Mouse (Mus musculus) liver, embryonic 15.5 days (tissue): ENCODE measurements at regions not wholly inside any gene's neighbourhood (a gene's known extent, or its start where the extent isn't known, plus 50 kb on each side); places are given as distances from the start of the nearest gene placed in this dataset.
"Not testable (repeated sequence)": the region's sequence is repeated elsewhere in the genome, so short reads cannot be mapped to it uniquely, and the experiment has no call there.

Experiments
- ATAC-seq: fragments of 200-750 bp; cut with Nextera tagmentation; 2 replicates; pipeline ENCODE4 v1.8.0; 2017; ENCODE audit warnings: moderate number of reproducible peaks, mild to moderate bottlenecking, moderate library complexity; ENCODE audit not compliant: insufficient read depth
- H3K27ac ChIP-seq: fragments of 300-500 bp; sonication (generic); replicated peaks from 2 replicates; pipeline ENCODE4 v1.5.1; 2015; ENCODE audit warnings: mild to moderate bottlenecking, inconsistent platforms
- H3K27me3 ChIP-seq: fragments of 300-500 bp; sonication (generic); 2 replicates; pipeline ENCODE4 v1.6.1; 2015; ENCODE audit warnings: mild to moderate bottlenecking, inconsistent platforms
- H3K36me3 ChIP-seq: fragments of 300-500 bp; sonication (generic); replicated peaks from 2 replicates; pipeline ENCODE4 v1.6.1; 2015; ENCODE audit warnings: moderate library complexity, mild to moderate bottlenecking, inconsistent platforms
- H3K4me1 ChIP-seq: fragments of 300-500 bp; sonication (generic); replicated peaks from 2 replicates; pipeline ENCODE4 v1.6.1; 2015; ENCODE audit warnings: inconsistent platforms
- H3K4me2 ChIP-seq: fragments of 300-500 bp; sonication (generic); 2 replicates; pipeline ENCODE4 v1.6.1; 2015; ENCODE audit warnings: moderate library complexity, mild to moderate bottlenecking, inconsistent platforms
- H3K4me3 ChIP-seq: fragments of 300-500 bp; sonication (generic); replicated peaks from 2 replicates; pipeline ENCODE4 v1.5.1; 2015; ENCODE audit warnings: mild to moderate bottlenecking, inconsistent platforms
- H3K9ac ChIP-seq: fragments of 300-500 bp; sonication (generic); 2 replicates; pipeline ENCODE4 v1.6.1; 2015; ENCODE audit warnings: moderate library complexity, mild to moderate bottlenecking, inconsistent platforms
- H3K9me3 ChIP-seq: fragments of 300-500 bp; sonication (generic); replicated peaks from 2 replicates; pipeline ENCODE4 v1.6.1; 2016; ENCODE audit warnings: inconsistent platforms
- WGBS: fragments of 180-500 bp; shearing (Covaris S2); methylation state at CpG from one replicate; pipeline ENCODE4 v1.1.7; 2015; ENCODE audit warnings: mixed read lengths; ENCODE audit not compliant: insufficient replicate concordance; 5-methylcytosine and 5-hydroxymethylcytosine counted together

DNA sequence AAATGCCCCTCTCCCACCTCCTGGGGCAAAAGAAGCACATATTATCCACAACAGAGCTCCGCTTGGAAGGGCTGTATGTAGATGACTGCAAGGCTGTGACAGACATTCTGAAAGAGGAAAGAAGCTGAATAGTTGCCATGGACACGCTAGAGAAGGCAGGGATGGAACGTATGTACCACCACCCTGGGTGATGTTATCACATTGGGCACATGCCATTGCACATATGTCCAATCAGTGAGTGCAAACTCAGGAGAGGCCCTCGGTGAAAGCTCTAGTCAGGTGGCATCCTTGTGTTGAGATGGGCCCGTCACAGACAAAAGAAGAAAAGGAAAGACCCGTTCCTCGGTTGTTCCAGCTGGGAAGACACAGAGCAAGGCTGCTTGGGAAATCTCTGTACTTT lies 99.8 kb downstream of the Sox2 start:
- Histone ChIP-seq H3K4me3 (no peak overlapping the region), H3K4me2 (no peak overlapping the region), H3K9ac (no peak overlapping the region), H3K4me1 (0 out of 2 replicates have a peak, but pooled peaks cover 2% of the 10 kb centered on the region), H3K9me3 (no peaks in the 10 kb centered on the region), H3K27me3 (no peaks in the 10 kb centered on the region), H3K36me3 (no peaks in the 10 kb centered on the region), H3K27ac (no peak overlapping the region)
- ATAC-seq: no peak
- 68% methylated on average over 7 of the region's 7 CpGs for WGBS

DNA sequence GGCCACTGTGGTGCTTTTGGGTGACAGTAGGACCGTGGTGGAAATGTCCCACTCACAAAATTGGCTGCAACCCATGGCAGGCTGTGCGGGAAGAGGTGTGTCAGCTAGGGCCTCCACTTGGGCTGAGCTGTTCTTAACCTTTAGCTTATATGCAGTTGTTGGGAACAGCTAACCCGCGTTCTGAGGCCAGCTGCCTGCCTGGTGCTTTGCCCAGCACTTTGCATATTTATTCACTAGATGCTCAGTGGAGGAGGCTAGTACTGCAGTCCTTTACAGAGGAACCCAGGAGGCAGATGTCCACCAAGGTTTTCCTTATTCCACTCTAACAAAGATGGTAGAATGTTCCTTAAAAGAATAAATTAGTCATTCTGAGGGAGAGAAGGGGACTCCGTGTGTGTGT lies 101.3 kb downstream of the Sox2 start:
- H3K9me3 ChIP-seq: no peaks in the 10 kb centered on the region
- no peak overlapping the region for H3K4me3 ChIP-seq
- 0 out of 2 replicates have a peak, but pooled peaks cover 2% of the 10 kb centered on the region for H3K4me1 ChIP-seq
- H3K4me2 ChIP-seq: no peak overlapping the region
- no peak overlapping the region for H3K9ac ChIP-seq
- ATAC-seq: no peak
- no peaks in the 10 kb centered on the region for H3K27me3 ChIP-seq
- H3K36me3 ChIP-seq: no peaks in the 10 kb centered on the region
- 68% methylated on average over 5 of the region's 5 CpGs for WGBS
- H3K27ac ChIP-seq: no peak overlapping the region

- H3K4me2 ChIP-seq: no peak overlapping the region
- no peak overlapping the region for H3K4me3 ChIP-seq
- no peaks in the 10 kb centered on the region for H3K9me3 ChIP-seq
- ATAC-seq: no peak
- no peak overlapping the region for H3K27ac ChIP-seq
- H3K9ac ChIP-seq: no peak overlapping the region
- H3K36me3 ChIP-seq: no peaks in the 10 kb centered on the region
- no peaks in the 10 kb centered on the region for H3K27me3 ChIP-seq
- WGBS: 28% methylated on average over 8 of the region's 8 CpGs
- no peaks in the 10 kb centered on the region for H3K4me1 ChIP-seq
These were observed 103.4 kb downstream of the Sox2 start for GRCm38 (mm10) chr3:34753557-34753956.

GRCm38 (mm10) chr3:34754781-34755180 lies 104.6 kb downstream of the Sox2 start:
- Histone ChIP-seq H3K27ac (no peak overlapping the region), H3K36me3 (no peaks in the 10 kb centered on the region), H3K9me3 (no peaks in the 10 kb centered on the region), H3K4me2 (no peak overlapping the region), H3K27me3 (no peaks in the 10 kb centered on the region), H3K9ac (no peak overlapping the region), H3K4me1 (no peaks in the 10 kb centered on the region), H3K4me3 (no peak overlapping the region)
- 63% methylated on average over 6 of the region's 6 CpGs for WGBS
- no peak for ATAC-seq

DNA sequence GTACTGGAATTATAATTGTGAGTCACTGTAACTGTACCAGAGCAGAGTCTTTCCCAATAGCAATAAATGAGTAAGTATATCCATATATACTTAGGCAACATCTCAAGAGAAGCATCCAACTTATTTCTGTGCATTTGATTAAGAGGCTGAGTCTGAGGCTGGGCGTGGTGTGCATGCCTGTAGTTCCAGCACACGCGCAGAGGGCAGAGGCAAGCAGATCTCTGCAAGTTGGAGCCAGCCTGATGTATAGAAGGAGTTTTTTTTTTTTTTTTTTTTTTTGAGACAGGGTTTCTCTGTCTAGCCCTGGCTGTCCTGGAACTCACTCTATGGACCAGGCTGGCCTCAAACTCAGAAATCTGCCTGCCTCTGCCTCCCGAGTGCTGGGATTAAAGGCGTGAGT lies 105.1 kb downstream of the Sox2 start:
- not testable (repeated sequence) for H3K9me3 ChIP-seq, H3K36me3 ChIP-seq, H3K4me1 ChIP-seq, H3K9ac ChIP-seq, H3K27ac ChIP-seq, ATAC-seq, H3K27me3 ChIP-seq, H3K4me3 ChIP-seq, H3K4me2 ChIP-seq
- WGBS: 69% methylated on average over 5 of the region's 5 CpGs

DNA sequence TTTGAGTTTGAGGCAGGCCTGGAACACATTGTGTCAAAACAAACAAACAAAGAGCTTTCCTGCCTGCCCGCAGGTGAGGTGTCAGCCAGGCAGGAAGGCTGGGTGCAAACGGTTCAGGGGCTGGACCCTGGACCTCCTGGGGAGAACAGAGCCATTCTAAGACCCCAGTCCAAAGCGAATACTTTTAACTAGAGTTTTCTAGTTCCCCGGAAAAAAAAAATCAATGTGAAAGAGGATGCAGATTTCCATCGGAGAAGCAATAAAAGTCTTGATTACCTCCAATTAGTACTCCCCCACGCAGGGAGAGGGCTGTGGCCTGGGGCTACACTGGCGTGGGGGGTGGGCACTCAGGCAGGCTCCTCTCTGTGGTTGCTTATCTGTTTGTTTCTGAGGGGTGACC lies 106.4 kb downstream of the Sox2 start:
- Histone ChIP-seq H3K9me3 (no peaks in the 10 kb centered on the region), H3K27ac (no peak overlapping the region), H3K4me1 (no peaks in the 10 kb centered on the region), H3K9ac (no peak overlapping the region), H3K27me3 (no peaks in the 10 kb centered on the region), H3K36me3 (no peaks in the 10 kb centered on the region), H3K4me3 (no peak overlapping the region), H3K4me2 (no peak overlapping the region)
- 30% methylated on average over 7 of the region's 7 CpGs for WGBS
- no peak for ATAC-seq

DNA sequence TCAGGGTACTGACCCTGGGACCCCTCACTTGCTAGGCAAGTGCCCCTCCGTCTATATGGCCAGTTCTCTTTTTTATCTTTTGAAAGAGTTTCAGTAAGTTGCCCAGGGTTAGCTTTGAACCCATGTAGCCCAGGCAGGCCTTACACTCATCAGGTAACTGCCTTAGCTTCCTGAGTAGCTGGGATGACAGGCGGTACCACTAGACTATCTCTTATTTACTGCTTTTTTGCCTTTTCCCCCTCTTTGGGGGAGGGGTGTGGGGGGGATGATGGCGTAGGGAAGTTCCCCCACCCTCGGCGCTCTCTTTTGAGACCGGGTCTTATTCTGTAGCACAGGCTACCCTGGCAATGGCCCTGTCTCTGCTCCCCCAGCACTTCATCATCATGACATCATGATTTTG lies 106.9 kb downstream of the Sox2 start:
- H3K27me3 ChIP-seq: no peaks in the 10 kb centered on the region
- 58% methylated on average over 6 of the region's 6 CpGs for WGBS
- no peak overlapping the region for H3K4me3 ChIP-seq
- no peaks in the 10 kb centered on the region for H3K9me3 ChIP-seq
- H3K4me1 ChIP-seq: no peaks in the 10 kb centered on the region
- no peak overlapping the region for H3K27ac ChIP-seq
- no peaks in the 10 kb centered on the region for H3K36me3 ChIP-seq
- H3K4me2 ChIP-seq: no peak overlapping the region
- H3K9ac ChIP-seq: no peak overlapping the region
- no peak for ATAC-seq

- H3K9ac ChIP-seq: no peak overlapping the region
- no peak for ATAC-seq
- no peaks in the 10 kb centered on the region for H3K36me3 ChIP-seq
- H3K4me3 ChIP-seq: no peak overlapping the region
- no peaks in the 10 kb centered on the region for H3K9me3 ChIP-seq
- H3K4me1 ChIP-seq: no peaks in the 10 kb centered on the region
- H3K27me3 ChIP-seq: no peaks in the 10 kb centered on the region
- whole genome bisulfite sequencing: 30% methylated on average over 13 of the region's 13 CpGs
- H3K27ac ChIP-seq: no peak overlapping the region
- H3K4me2 ChIP-seq: no peak overlapping the region
These were observed 107.8 kb downstream of the Sox2 start for GRCm38 (mm10) chr3:34757813-34758510.

GRCm38 (mm10) chr3:34759942-34760640 lies 109.9 kb downstream of the Sox2 start:
- Histone ChIP-seq H3K9ac (no peak overlapping the region), H3K4me2 (no peak overlapping the region), H3K4me3 (no peak overlapping the region), H3K4me1 (no peaks in the 10 kb centered on the region), H3K36me3 (no peaks in the 10 kb centered on the region), H3K27ac (no peak overlapping the region), H3K9me3 (no peaks in the 10 kb centered on the region), H3K27me3 (no peaks in the 10 kb centered on the region)
- 60% methylated on average over 19 of the region's 19 CpGs for WGBS
- no peak for ATAC-seq

- Histone ChIP-seq H3K4me3 (no peak overlapping the region), H3K4me2 (no peak overlapping the region), H3K9me3 (no peaks in the 10 kb centered on the region), H3K27me3 (no peaks in the 10 kb centered on the region), H3K27ac (no peak overlapping the region), H3K36me3 (no peaks in the 10 kb centered on the region), H3K9ac (no peak overlapping the region), H3K4me1 (no peaks in the 10 kb centered on the region)
- no peak for ATAC-seq
- 62% methylated on average over 7 of the region's 7 CpGs for WGBS
These were observed 111.1 kb downstream of the Sox2 start for GRCm38 (mm10) chr3:34761162-34761769.

GRCm38 (mm10) chr3:34761783-34762182 lies 111.6 kb downstream of the Sox2 start:
- no peaks in the 10 kb centered on the region for H3K9me3 ChIP-seq
- H3K4me3 ChIP-seq: no peak overlapping the region
- no peaks in the 10 kb centered on the region for H3K4me1 ChIP-seq
- H3K27ac ChIP-seq: no peak overlapping the region
- no peaks in the 10 kb centered on the region for H3K36me3 ChIP-seq
- no peak overlapping the region for H3K4me2 ChIP-seq
- H3K9ac ChIP-seq: no peak overlapping the region
- WGBS: 65% methylated on average over 4 of the region's 4 CpGs
- ATAC-seq: no peak
- H3K27me3 ChIP-seq: no peaks in the 10 kb centered on the region
